Mouse (Mus musculus) myocyte (in vitro differentiated cells): ENCODE data around the gene Mrrf.

Source experiments
- E2F4 ChIP-seq: IDR thresholded peaks from one replicate; pipeline ENCODE4 v1.6.1; 2011; ENCODE audit warnings: mild to moderate bottlenecking, control low read depth, moderate library complexity; ENCODE audit not compliant: insufficient read depth
- MAX ChIP-seq: IDR thresholded peaks from one replicate; pipeline ENCODE4 v1.6.1; 2011; ENCODE audit warnings: low read depth, mild to moderate bottlenecking, control low read depth
- POLR2A ChIP-seq: IDR thresholded peaks from one replicate; pipeline ENCODE4 v1.6.1; 2011; ENCODE audit warnings: low read depth, mild to moderate bottlenecking, control low read depth, moderate library complexity; ENCODE audit not compliant: insufficient read length
- POLR2AphosphoS2 ChIP-seq: IDR thresholded peaks from one replicate; pipeline ENCODE4 v1.6.1; 2011; ENCODE audit warnings: low read depth, control low read depth; ENCODE audit not compliant: insufficient read length
- TCF3 ChIP-seq: IDR thresholded peaks from one replicate; pipeline ENCODE4 v1.6.1; 2011; ENCODE audit warnings: low read depth, control low read depth; ENCODE audit not compliant: insufficient read length
- USF1 ChIP-seq: IDR thresholded peaks from one replicate; pipeline ENCODE4 v1.6.1; 2011; ENCODE audit warnings: low read depth, mild to moderate bottlenecking, control low read depth, moderate library complexity

GRCm38 (mm10) chr2:36197021-36197420 lies 60.8 kb downstream of the Mrrf start:
- no peak for TF ChIP-seq E2F4
- no peak for TF ChIP-seq MAX
- TF ChIP-seq USF1 = no peak
- TF ChIP-seq POLR2A = no peak
- no peak for TF ChIP-seq TCF3
- no peak for TF ChIP-seq POLR2AphosphoS2
